Mouse (Mus musculus) spleen, postnatal 14 days (tissue): Measurements from ENCODE around the gene Gm35549.
"Not testable (repeated sequence)": the region's sequence is repeated elsewhere in the genome, so short reads cannot be mapped to it uniquely, and the experiment has no call there.

Experiments used
- DNase-seq, 2 experiments: peaks; one replicate each; pipeline ENCODE4 v3.0.0; 2021 to 2022; ENCODE audit warnings: low spot score in 2 of 2

The Gm35549 gene

GRCm38 (mm10) chr9:122843760-122844159 lies at the start of gene Gm35549:
Gene Gm35549 (minus strand): TSS chr9:122844035.
- no peak for DNase-seq

DNA sequence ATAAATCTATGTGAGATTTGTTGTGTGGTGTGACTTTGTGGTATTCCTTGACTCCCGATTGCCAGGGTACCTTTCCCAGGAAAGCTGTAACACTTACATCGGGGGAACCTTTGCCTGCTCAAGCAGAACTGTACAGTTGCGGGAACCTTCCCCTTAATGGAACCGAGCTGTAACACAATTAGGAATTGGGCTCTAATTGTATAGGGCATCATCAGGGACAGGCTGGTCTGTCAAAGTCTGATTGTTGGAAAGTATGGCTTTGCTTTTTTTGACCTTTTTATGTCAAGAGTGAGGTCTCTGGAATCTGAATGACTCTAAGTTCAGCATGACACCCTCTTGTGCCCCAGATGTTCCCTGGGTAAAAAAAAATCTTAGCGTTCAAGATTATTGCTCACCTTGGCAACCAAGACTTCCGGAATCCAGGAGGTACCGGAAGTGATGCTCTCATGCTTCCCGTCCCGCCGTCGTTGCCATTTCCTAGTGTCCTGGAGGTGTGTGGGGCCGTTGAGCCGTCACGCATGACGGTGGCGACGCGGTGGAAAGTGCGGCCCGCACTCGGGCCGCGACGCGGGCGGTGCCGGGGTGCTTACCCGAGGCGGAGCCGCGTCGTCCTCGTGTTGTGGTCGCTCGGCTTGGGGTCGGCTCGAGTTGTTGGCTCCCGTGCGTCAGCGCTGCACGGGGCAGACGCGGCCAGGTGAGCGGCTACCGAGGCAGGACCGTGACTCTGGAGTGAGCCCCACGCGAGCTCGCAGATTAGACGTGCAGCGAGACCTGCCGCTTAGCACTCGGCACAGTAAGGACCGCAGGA lies 42.7 kb upstream of the Gm35549 start:
- DNase-seq = peak in 1 of 2 experiments; percentile 27

DNA sequence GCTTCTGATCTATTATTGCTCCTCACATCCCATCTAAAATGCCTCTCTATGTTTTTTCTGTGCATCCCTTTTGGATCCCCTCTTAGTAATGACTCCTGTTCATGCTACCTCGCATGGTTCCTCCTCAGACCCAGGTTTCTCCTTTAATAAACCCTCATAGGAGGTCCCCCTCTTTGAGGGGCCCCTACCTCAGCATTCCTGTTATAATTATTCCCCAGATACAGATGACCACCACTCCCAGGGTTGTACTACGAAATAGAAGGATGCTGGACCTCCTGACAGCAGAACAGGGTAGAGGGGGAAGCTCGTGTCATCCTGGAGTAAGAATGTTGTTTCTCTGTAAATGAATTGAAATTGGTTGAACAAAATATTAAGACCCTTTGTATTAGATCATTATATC lies 41.5 kb upstream of the Gm35549 start, which contains the start of gene Zkscan7:
TSS of gene Zkscan7 (plus strand) at position 301 of the 400 bp plus-strand sequence.
- no peak for DNase-seq

DNA sequence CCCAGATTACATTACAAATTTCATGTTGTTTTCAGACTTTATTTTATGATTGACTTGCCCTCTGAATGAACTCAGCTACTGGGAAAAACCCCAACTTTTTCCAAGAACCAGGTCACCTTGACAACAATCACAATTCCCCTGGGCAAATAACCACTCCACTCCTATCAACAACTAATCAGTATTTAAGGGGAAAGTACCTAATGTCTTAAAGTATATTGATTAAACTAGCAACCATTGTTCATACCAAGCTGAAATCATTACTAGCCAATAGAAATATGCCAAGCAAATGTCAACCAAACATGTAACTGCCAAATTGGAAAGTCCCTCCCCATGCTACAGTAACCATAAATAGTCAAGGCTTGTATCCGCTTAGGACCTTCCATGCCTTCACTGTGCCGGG lies 31.3 kb upstream of the Gm35549 start:
- no peak for DNase-seq

DNA sequence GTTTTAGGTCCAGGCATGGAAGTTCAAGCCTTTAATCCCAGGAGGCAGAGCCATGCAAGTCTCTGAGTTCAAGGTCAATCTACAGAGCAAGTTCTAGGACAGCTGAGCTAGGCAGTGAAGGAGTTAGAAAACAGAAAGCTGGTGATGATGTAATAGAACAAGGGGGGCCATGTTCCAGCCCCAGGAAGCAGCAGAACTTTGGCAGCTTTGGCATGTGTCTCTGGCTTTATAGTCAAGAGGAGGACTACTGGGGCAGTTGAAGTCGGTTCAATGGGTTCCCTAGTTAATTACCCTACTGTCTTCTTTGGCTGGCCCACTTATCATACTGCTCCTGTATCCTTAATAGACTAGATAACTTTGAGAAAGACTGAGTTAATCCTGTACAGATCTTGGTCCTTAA lies 30.8 kb upstream of the Gm35549 start:
- DNase-seq = no peak

- no peak for DNase-seq
Measured at GRCm38 (mm10) chr9:122872595-122872994, 28.8 kb upstream of the Gm35549 start.

- DNase-seq = no peak
Measured at GRCm38 (mm10) chr9:122866192-122866591, 22.4 kb upstream of the Gm35549 start.

- DNase-seq = peak; percentile 54 to 67
Measured at GRCm38 (mm10) chr9:122865697-122866166, 21.9 kb upstream of the Gm35549 start, which contains the start of gene Zfp445. Gene Zfp445 (minus strand): TSS chr9:122866006.

DNA sequence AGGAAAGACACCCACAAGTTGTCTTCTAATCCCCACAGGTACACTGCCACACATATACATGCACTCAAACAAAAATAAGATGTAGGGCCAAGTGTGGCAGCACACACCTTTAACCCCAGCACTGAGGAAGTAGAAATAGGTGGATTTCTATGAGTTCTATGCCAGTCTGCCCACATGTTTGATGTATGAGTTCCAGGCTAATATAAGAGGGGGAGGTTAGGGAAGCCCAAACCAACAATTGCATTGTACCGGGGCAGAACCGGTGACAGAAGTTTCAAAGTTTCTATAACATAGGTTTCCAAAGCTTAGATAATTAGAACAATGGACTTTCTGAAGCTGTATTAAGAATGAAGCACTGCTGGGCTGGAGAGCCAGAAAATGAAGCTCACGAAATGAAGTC lies 21.0 kb upstream of the Gm35549 start:
- DNase-seq = no peak

DNA sequence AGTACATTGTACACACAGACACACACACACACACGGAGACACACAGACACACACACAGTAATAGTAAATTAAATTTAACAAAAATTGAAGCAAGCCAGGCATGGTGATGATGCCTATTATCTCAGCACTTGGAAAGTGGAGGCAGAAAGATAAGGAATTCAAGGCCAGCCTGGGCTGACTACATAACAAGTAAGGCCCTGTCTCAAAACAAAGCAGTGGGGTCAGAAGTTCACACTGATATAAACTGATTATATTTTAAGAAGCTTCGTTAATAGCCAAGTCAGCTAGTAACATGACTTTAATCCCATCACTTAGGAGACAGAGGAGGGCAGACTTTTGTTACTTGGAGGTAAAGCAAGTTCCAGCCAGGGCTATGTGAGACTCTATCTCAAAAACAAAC lies 19.9 kb upstream of the Gm35549 start:
- DNase-seq = no peak

GRCm38 (mm10) chr9:122860752-122861151 lies 16.9 kb upstream of the Gm35549 start:
- DNase-seq = no peak

DNA sequence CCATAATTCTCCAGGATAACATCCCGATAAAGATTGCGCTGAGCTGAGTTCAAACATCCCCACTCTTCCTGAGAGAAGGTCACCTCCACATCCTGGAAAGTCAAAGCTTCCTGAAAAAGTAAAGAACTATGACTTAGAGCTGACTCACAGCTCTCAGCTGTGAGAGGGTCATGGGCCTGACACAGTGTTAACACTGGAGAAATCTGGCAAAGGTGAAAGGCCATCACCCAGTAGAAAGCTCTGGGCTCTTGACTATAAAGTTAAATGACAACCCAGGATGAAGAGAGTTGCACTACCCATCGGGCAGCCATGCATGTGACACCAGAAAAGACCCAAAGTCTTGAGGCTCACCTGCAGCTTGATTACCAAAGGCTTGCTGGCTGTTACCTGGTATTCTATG lies 12.9 kb upstream of the Gm35549 start:
- DNase-seq = no peak

DNA sequence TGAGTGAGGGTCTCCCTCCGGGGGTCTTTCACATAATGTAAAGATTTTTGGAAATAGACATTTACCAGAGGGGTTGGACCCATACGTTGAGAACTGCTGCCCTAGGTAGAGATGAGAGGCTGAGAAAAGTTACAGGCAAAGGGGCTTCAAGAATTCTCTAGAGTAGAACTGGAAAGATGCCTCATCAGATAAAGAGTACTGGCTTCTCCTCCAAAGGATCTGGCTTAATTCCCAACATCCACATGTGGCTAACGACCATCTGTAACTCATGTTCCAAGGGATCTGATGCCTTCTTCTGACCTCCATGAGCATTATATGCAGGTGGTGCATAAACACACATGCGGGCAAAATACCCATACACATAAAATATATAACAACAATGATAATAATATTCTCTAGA lies 11.8 kb upstream of the Gm35549 start:
- DNase-seq = no peak

DNA sequence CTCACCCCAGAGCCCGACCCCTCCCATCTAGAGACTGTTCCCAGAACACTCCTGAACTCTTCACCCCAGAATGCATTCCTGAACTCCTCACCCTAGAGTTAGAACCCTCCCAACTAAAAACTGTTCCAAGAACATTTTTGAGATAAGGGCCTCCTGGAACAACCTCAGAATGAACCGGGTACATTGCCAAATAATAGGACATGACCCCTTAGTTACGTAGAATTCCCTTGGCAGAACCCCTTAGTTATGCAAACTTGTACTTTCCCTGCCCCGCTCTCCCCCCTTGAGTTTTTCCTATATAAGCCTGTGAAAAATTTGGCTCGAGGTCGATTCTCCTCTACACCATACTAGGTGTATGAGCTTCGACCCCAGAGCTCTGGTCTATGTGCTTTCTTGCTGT lies 11.3 kb upstream of the Gm35549 start:
- DNase-seq = not testable (repeated sequence)

- no peak for DNase-seq
Measured at GRCm38 (mm10) chr9:122854526-122854925, 10.7 kb upstream of the Gm35549 start.

DNA sequence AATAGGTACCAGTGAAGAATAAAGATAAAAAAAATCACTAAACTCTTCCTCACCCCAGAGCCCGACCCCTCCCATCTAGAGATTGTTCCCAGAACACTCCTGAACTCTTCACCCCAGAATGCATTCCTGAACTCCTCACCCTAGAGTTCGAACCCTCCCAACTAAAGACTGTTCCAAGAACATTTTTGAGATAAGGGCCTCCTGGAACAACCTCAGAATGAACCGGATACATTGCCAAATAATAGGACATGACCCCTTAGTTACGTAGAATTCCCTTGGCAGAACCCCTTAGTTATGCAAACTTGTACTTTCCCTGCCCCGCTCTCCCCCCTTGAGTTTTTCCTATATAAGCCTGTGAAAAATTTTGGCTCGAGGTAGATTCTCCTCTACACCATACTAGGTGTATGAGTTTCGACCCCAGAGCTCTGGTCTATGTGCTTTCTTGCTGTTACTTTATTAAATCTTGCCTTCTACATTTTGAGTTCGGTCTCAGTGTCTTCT lies 4.0 kb upstream of the Gm35549 start:
- not testable (repeated sequence) for DNase-seq

- no peak for DNase-seq
Measured at GRCm38 (mm10) chr9:122846156-122846555, 2.3 kb upstream of the Gm35549 start.

DNA sequence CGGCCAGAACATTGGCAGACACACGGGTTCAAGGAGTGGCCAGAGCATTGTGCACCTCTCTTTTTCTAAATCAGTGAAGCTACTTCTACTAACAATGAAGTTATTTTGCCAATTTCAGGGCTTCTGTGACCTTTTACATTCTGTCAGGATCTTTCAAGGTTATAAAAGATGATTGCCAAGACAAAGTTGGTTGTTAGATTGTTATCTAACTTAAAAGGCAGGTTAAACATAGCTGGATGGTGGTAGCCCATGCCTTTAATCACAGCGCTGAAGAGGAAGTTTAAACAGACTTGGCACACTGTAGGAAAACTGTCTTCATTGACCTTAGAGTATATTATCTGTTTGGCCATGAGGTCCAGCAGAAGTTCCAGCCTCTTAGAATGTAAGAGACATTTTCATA lies 1.8 kb upstream of the Gm35549 start:
- no peak for DNase-seq

DNA sequence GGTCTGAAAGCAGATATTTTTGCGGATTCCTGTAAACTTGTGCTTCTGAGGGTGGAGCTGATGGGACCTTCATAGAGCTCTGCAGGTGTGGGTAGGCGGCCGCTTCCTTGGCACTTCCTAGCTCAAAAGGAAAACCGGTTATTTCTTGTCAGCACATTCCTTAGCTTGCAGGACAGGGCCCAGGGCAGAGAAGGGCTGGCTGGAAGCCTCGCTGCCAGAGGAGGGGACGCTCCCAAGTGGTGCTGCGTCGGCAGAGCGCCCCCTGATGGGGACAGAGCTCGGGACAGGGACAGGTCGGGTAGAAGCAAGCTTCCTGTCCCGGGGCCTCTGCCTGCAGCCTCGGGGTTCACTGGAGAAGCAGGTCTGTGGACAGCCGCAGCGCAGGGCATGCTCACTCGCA lies 6.2 kb downstream of the Gm35549 start:
- DNase-seq = peak in 1 of 2 experiments; percentile 5

GRCm38 (mm10) chr9:122837216-122837615 lies 6.6 kb downstream of the Gm35549 start:
- DNase-seq = no peak

DNA sequence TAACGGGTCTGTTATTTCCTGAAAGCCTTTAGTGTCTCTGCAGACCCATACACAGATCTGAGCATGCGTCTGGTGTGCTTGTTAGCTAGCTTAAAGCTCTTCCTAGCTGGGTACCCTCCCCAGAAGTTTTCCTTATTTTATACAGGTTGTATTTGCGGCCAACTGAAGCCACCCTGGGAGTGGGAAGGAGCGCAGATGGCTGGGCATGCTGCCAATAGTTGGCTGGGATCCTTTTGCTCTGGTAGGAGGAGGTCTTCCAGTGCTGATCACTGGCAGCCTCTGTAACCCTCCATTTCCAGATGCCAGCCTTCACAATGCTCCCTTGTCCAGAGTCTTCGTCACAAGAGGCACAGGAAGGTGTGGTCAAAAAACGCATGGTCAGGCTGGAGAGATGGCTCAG lies 7.0 kb downstream of the Gm35549 start:
- DNase-seq = no peak

GRCm38 (mm10) chr9:122836126-122836525 lies 7.7 kb downstream of the Gm35549 start:
- DNase-seq = no peak

DNA sequence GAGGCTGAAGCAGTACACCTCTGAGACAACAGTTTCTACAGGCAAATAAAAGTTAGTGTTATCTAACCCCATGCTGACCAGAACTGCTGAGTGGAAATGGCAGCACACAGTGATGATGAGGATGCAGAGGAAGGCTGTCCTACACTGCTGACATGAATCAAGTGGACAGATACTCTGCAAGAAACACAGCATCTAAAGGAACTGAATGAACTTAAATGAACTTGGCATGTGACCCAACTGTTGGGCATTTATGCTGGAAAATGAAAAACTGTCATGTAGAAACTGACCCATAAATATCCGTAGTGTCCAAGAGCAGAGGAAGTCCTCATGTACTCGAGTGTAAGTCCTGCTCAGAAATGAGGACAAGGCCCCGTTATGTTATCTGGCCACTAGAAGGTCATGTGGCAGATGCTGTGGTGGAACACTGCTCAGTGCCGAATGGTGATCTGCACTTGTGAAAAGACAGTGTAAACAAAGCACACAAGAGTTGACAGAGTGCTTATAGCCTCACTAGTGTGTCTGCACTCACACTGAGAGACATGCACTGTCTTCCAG lies 13.9 kb downstream of the Gm35549 start:
- no peak for DNase-seq
